Mouse (Mus musculus): ENCODE results near the gene Ino80d.

GRCm38 (mm10) chr1:62991021-62991420 lies 123.4 kb downstream of the Ino80d start:
- TF ChIP-seq CTCF (IDR thresholded peaks at IDR 0.05; ENCODE audit: extremely low read depth, insufficient read depth, insufficient read length, insufficient replicate concordance) = no peak
- no peak for TF ChIP-seq POLR2A (IDR thresholded peaks at IDR 0.05; ENCODE audit: low read depth, low read length)
